Mouse (Mus musculus): ENCODE measurements around the gene Tjp2.
A peak's percentile ranks its signal among the peaks of the same experiment; 100 is the strongest.

Gene Tjp2

GRCm38 (mm10) chr19:24120811-24121210, 104.0 kb downstream of the Tjp2 start:
- no peak for DNase-seq

DNA sequence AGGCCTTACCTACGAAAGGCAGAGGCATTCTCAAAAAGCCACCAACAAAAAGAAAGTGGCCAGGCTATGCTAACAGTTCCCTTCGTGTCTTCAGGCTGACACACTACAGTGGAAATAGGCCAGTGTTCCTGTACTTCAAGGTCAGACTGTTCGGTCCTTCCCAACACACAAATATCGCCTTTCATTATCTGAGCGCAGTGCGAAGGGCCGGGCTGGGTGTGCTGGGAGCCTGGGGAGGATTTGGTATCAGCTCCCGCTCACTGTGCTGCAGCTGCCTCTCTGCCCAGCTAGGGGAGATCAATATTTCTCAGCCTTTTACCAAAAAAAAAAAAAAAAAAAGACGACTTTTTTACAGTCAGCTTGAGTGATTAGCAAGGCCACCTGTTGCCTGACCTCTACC, 106.1 kb downstream of the Tjp2 start:
- DNase-seq = no peak

- no peak for DNase-seq
Measured at GRCm38 (mm10) chr19:24111581-24111980, 113.2 kb downstream of the Tjp2 start.

DNA sequence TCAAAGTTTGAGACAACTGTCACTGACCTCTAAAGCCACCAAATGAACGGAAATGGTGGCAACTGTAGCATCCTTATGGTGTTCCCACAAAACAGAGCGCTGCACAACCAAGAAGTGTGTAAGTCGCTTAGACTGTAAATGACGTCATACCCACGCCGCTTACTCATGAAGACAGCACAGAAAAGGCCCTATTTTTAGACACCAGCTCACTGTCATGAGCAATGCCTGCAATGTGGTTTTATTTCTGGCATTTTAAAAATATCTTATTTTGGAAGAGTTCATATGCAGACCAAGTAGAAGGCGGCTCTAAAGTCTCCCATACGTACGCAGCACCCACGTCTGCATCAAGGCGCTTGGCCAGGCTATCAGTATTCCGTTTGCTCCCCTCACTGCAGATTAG, 117.1 kb downstream of the Tjp2 start:
- no peak for DNase-seq

DNA sequence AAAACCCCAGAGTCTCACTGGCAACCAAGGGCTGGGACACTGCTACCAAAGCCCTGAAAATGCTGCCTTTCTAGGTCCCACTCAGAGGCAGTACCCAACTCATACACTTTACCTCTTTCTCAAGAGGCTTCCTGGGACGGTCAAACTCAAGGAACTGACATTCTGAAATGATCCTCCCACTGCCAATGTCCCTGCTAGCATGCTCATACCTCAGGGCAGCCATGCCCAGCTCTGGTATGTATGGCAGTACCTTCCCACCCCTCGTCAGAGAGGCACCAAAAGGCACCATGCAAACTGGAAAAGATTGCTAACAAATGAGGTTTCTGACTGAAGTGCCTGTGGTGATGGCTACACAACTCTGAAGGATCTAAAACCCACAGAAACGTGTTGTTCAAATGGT, 121.0 kb downstream of the Tjp2 start:
- no peak for DNase-seq

DNA sequence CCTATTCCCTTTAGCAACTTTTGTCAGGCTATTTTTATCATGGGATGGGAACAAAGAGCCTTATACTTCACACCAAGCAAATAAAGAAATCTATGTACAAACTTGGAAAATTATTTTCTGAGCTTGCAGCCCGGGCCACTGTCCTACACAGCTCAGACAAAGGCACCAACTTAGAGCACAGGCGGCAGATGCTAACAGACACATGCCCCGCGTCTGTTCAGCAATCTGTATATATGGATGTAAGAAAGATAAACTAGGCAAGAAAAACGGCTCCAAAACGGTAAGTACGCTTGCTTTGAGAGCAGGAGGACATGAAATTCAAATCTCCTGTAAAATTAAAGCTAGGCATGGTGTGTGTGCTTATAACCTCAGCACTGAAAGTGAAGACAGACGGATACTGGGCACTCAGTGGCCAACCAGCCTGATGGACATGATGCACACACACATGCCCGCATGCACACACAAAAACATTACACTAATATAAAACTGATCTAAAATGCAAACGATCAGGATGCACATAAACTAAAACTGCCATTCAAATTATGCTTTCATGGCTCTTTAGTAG, 122.2 kb downstream of the Tjp2 start:
- no peak for DNase-seq

- DNase-seq = peak in 1 of 2 experiments; percentile 19
Measured at GRCm38 (mm10) chr19:24101183-24101582, 123.6 kb downstream of the Tjp2 start.

DNA sequence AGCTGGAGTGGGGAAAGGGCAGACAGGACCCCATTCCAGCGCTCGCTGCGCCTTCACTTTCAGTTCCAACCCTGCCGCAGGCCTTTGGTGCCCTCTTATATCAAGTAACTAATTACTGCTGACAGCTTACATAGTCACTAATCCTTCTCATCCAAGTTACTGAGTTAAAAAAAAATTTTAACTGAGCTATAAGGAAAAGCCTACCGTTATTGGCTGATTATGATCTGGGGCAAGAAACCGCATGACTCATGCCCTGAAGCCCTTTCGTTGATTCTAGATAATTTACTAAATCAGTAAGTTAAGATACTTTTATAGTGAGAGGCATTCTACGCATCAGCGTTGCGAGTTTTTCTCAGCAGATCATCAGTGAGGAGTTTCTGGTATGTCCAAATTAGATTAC, 126.1 kb downstream of the Tjp2 start:
- no peak for DNase-seq

DNA sequence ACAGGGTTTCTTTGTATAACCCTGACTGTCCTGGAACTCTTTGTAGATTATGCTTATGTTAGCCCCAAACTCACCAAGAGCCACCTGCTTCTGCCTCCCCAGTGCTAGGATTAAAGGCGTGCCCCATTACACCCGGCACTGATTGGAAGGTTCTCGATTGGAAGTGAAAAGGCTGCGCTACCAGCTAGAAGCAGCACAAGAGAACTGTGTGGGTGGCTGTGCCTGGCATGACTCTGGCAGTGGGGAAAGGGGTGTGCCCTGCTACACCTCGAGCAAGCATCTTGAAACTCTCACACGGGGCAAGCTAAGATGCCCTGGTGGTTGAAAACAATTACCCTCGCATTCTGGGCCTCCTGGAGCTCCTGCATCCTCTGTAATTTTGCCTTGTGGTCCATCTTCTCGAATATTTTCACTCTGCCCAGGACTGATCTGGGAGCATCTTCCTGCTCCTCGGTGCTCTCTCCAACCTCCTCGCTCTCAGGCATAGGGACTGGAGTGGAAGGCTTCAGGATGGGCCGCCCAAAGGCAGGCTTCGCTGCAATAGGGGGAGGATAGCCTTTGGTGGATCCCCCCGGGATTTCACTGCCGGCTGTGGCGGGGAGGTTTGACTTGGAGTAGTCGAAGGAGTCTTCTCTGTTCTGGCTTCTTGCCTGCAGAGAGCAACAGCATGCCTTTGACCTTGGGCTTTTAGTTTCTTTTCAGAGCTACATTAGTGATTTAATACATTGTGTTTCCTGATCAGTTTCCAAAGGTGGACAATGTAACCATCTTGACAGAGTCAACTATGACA, 127.0 kb downstream of the Tjp2 start:
- no peak for DNase-seq

DNA sequence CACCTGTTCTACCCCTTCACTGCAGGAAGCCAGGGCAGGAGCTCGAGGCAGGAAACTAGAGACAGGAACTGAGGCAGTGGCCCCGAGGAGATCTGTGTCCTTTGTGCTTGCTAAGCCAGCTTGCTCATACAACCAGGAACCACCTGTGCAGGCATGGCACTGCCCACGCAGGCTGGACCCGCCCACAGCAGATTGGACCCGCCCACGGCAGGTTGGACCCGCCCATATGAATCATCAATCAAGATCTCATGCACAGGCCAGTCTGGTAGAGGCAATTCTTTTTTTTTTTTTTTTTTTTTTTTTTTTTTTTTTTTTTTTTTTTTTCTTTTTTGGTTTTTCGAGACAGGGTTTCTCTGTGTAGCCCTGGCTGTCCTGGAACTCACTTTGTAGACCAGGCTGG, 132.8 kb downstream of the Tjp2 start:
- peak in 1 of 2 experiments; percentile 13 for DNase-seq

- no peak for DNase-seq
Measured at GRCm38 (mm10) chr19:24090366-24090765, 134.5 kb downstream of the Tjp2 start.

DNA sequence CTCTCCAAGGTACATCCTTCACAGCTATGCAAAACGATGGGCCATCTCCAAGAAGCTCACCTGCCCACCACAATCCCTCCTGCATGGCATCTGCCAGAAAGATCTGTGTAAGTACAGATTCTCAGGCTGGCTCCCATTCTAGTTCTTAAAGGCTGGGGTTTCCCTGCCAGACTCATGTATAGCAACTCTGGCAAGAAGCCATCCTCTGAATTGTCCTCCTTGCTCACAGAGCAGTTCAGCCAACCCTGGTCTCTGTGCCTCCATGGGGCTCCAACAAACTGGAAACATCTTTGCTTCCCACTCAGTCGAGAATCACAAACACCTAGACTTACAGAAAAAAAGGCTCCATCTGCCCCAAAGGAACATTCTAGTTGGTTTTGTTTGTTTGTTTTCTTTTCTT, 139.5 kb downstream of the Tjp2 start:
- DNase-seq = no peak

DNA sequence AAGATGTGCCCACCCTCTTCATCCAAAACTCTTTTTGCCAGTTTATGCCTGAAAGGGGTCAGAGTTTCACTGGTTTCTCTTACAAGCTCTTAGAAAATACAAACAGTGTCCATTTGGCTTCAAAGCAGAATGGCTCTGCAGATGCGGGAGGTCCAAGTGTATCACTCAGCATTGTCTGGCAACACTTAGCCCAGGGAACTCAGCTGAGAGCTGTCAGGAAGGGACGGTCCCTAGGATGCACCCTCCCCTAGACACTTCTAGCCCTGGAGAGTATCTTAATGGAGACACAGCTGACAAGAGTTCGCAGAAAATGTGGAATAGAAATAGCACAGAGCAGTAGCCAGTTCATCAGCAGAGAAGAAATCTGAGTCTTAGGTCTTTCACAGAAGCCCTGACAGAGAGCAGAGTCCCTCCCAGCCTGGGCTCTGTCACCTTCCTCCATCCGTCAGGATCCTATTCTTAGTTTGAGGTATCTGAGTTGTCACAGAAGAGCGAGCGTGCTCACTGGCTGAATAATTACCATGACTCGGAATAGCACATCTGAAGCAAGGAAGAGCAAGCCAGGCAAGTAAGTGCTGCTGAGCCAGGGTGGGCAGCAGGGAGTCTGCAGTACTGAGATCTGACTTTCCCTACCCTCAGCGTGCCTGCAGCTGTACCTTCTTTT, 144.3 kb downstream of the Tjp2 start:
- no peak for DNase-seq

DNA sequence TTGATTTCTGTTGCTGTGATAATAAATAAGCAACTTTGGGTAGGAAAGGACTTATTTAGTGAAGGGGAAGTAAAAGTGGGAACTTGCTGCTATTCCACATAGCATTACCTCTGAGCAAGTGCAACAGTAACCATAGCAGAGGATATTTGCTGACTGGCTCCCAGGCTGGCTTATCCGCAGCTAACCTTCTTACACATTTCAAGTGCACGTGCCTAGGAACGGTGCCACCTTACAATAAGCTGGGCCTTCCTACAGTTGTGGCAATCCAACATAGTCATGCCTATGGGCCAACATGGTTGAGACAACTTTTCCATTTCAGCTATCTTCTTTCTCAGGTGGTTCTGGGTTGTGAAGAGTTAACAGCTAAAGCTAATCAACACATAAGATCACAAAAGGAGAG, 147.2 kb downstream of the Tjp2 start:
- no peak for DNase-seq

- no peak for DNase-seq
Measured at GRCm38 (mm10) chr19:24076536-24076935, 148.3 kb downstream of the Tjp2 start.

- DNase-seq = no peak
Measured at GRCm38 (mm10) chr19:24075927-24076326, 148.9 kb downstream of the Tjp2 start.

DNA sequence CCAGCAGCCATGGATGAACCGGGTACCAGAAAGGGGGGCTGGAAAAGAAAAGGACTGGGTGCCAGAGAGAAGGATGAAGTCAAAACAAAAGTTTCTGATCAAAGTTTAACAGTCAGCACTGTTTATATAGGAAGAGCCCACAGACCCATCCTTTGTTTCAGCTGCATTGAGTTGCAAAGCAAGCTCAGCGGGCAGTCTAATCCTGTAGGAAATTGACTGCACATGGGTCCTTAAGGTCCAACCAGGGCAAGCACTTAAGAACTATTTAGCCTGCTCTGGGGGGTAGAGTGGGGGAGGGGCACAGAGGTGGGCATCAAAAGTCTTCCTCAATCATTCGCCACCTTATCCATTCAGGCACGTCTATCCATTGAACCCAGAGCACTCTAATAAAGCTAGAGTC, 151.7 kb downstream of the Tjp2 start:
- no peak for DNase-seq

GRCm38 (mm10) chr19:24064348-24064895, 160.4 kb downstream of the Tjp2 start:
- no peak for DNase-seq

DNA sequence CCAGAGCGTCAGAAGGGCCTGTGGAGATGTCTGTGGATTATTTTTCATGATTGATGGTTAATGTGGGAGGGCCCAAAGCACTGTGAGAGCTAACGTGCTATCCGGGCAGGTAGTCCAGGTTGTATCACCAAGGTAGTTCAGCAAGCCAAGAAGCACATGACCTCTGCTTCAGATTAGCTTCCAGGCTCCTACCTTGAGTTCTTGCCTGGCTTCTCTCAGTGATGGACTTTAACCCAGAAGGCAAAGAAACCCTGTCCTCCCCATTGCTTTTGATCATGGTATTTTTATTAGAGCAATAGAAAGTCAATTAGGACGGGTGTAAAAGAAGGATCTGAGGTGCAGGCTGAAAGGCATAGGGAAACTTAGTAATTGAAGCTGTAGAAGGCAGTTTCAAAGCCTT, 161.2 kb downstream of the Tjp2 start:
- no peak for DNase-seq

- no peak for DNase-seq
Measured at GRCm38 (mm10) chr19:24058851-24059250, 166.0 kb downstream of the Tjp2 start.

GRCm38 (mm10) chr19:24058021-24058420, 166.8 kb downstream of the Tjp2 start:
- DNase-seq = no peak

DNA sequence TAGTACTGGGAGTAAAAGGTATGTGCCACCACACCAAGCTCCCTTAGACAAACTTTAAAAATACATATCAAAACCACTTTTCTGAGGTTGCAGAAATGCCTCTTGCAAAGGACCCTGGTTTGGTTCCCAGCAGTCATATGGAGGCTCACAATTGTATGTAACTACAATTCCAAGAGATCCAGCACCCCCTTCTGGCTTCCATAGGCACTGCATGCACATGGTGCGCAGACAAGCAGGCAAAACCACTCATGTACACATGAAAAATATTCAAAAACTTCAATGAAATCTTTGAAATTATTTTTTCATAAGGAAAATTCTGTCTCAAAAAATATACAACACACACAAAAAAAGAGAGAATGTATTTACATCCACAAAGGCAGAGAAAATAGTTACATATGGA, 167.9 kb downstream of the Tjp2 start:
- no peak for DNase-seq

- peak; percentile 5 to 28 for DNase-seq
Measured at GRCm38 (mm10) chr19:24054904-24055303, 169.9 kb downstream of the Tjp2 start.

GRCm38 (mm10) chr19:24054265-24054664, 170.6 kb downstream of the Tjp2 start:
- DNase-seq = peak; percentile 26 to 44

Data from kidney, postnatal 36 days (tissue).